Mouse (Mus musculus) forebrain, embryonic 16.5 days (tissue): Measurements from ENCODE around the gene Camk2b. TPM values are rescaled to one million over a fixed set of nuclear protein-coding genes. Genes with fewer than 3 reads are reported as not detected.

Experiments used
- ATAC-seq: fragments of 200-750 bp; cut with Nextera tagmentation; 2 replicates; pipeline ENCODE4 v1.8.0; 2017; ENCODE audit warnings: mild to moderate bottlenecking, moderate library complexity
- H3K27ac ChIP-seq: fragments of 300-500 bp; sonication (generic); 2 replicates; pipeline ENCODE4 v1.5.1; 2014; ENCODE audit warnings: low read length, control low read depth
- H3K27me3 ChIP-seq: fragments of 300-500 bp; sonication (generic); replicated peaks from 2 replicates; pipeline ENCODE4 v1.6.1; 2014; ENCODE audit warnings: low read length; ENCODE audit not compliant: control insufficient read depth, insufficient read depth
- H3K36me3 ChIP-seq: fragments of 300-500 bp; sonication (generic); 2 replicates; pipeline ENCODE4 v1.6.1; 2014; ENCODE audit not compliant: control insufficient read depth, insufficient read depth
- H3K4me1 ChIP-seq: fragments of 300-500 bp; sonication (generic); replicated peaks from 2 replicates; pipeline ENCODE4 v1.6.1; 2014; ENCODE audit warnings: low read length; ENCODE audit not compliant: control insufficient read depth, insufficient read depth
- H3K4me2 ChIP-seq: fragments of 300-500 bp; sonication (generic); 2 replicates; pipeline ENCODE4 v1.6.1; 2014; ENCODE audit warnings: mild to moderate bottlenecking, low read length, control low read depth
- H3K4me3 ChIP-seq: fragments of 300-500 bp; sonication (generic); replicated peaks from 2 replicates; pipeline ENCODE4 v1.5.1; 2014; ENCODE audit warnings: mild to moderate bottlenecking, low read length, control low read depth
- H3K9ac ChIP-seq: fragments of 300-500 bp; sonication (generic); replicated peaks from 2 replicates; pipeline ENCODE4 v1.6.1; 2014; ENCODE audit warnings: low read depth, low read length, control low read depth
- H3K9me3 ChIP-seq: fragments of 300-500 bp; sonication (generic); 2 replicates; pipeline ENCODE4 v1.6.1; 2016; ENCODE audit warnings: low read length; ENCODE audit not compliant: control insufficient read depth
- WGBS: fragments of 180-500 bp; shearing (Covaris S2); extraction: QIAGEN DNeasy Blood & Tissue Kit; methylation state at CpG from one replicate; pipeline ENCODE4 v1.1.7; 2014; 5-methylcytosine and 5-hydroxymethylcytosine counted together
- polyA plus RNA-seq: library from polyadenylated mRNA; unstranded; fragments of >200 nt; fragmentation: Nextera tagmentation; extraction: Ambion mirVana; gene quantifications from 2 replicates; pipeline ENCODE4 v1.2.1, GENCODE M21; 2015

Gene Camk2b
- polyA plus RNA-seq, 1 experiment from 2014 or later, result 171 TPM

GRCm38 (mm10) chr11:6062329-6062728 lies 3.8 kb downstream of the Camk2b start:
- Histone ChIP-seq H3K4me2 (no peak overlapping the region), H3K36me3 (no peaks in the 10 kb centered on the region), H3K27ac (no peak overlapping the region), H3K4me1 (peaks cover 27% of the 10 kb centered on the region), H3K4me3 (no peak overlapping the region), H3K27me3 (peaks cover 28% of the 10 kb centered on the region), H3K9me3 (no peaks in the 10 kb centered on the region), H3K9ac (no peak overlapping the region)
- ATAC-seq, result no peak
- 88% methylated on average over 11 of the region's 11 CpGs for WGBS

- no peak overlapping the region for H3K4me3 ChIP-seq
- peaks cover 24% of the 10 kb centered on the region for H3K4me1 ChIP-seq
- H3K4me2 ChIP-seq, result no peak overlapping the region
- no peaks in the 10 kb centered on the region for H3K36me3 ChIP-seq
- H3K27ac ChIP-seq, result no peak overlapping the region
- no peaks in the 10 kb centered on the region for H3K9me3 ChIP-seq
- peaks cover 24% of the 10 kb centered on the region for H3K27me3 ChIP-seq
- no peak for ATAC-seq
- no peak overlapping the region for H3K9ac ChIP-seq
- WGBS, result 87% methylated on average over 5 of the region's 5 CpGs
Measured at GRCm38 (mm10) chr11:6061891-6062290, 4.3 kb downstream of the Camk2b start.

GRCm38 (mm10) chr11:6059162-6059561 lies 7.0 kb downstream of the Camk2b start:
- Histone ChIP-seq H3K27ac (no peak overlapping the region), H3K4me1 (peaks cover 15% of the 10 kb centered on the region), H3K36me3 (no peaks in the 10 kb centered on the region), H3K27me3 (peaks cover 7% of the 10 kb centered on the region), H3K9ac (no peak overlapping the region), H3K4me2 (no peak overlapping the region), H3K4me3 (no peak overlapping the region), H3K9me3 (no peaks in the 10 kb centered on the region)
- 90% methylated on average over 10 of the region's 10 CpGs for WGBS
- no peak for ATAC-seq

- no peak overlapping the region for H3K9ac ChIP-seq
- no peak overlapping the region for H3K4me2 ChIP-seq
- no peak overlapping the region for H3K27ac ChIP-seq
- no peaks in the 10 kb centered on the region for H3K4me1 ChIP-seq
- H3K27me3 ChIP-seq, result no peaks in the 10 kb centered on the region
- H3K36me3 ChIP-seq, result no peaks in the 10 kb centered on the region
- no peaks in the 10 kb centered on the region for H3K9me3 ChIP-seq
- no peak overlapping the region for H3K4me3 ChIP-seq
- ATAC-seq, result no peak
- 90% methylated on average over 8 of the region's 8 CpGs for WGBS
Measured at GRCm38 (mm10) chr11:6053386-6053785, 12.8 kb downstream of the Camk2b start.

- Histone ChIP-seq H3K4me2 (no peak overlapping the region), H3K27ac (no peak overlapping the region), H3K9ac (no peak overlapping the region), H3K9me3 (no peaks in the 10 kb centered on the region), H3K4me3 (no peak overlapping the region), H3K36me3 (no peaks in the 10 kb centered on the region; the same call in 1 of the 2 replicates), H3K27me3 (no peaks in the 10 kb centered on the region), H3K4me1 (no peaks in the 10 kb centered on the region)
- WGBS, result 66% methylated on average over 4 of the region's 4 CpGs
- no peak for ATAC-seq
Measured at GRCm38 (mm10) chr11:6050066-6050560, 16.0 kb downstream of the Camk2b start.

- 92% methylated on average over 9 of the region's 9 CpGs for WGBS
- ATAC-seq, result no peak
- Histone ChIP-seq H3K36me3 (no peaks in the 10 kb centered on the region; the same call in 1 of the 2 replicates), H3K4me1 (no peaks in the 10 kb centered on the region), H3K9ac (no peak overlapping the region), H3K4me3 (no peak overlapping the region), H3K9me3 (no peaks in the 10 kb centered on the region), H3K4me2 (no peak overlapping the region), H3K27ac (no peak overlapping the region), H3K27me3 (no peaks in the 10 kb centered on the region)
Measured at GRCm38 (mm10) chr11:6048208-6048607, 18.0 kb downstream of the Camk2b start.

- Histone ChIP-seq H3K27me3 (no peaks in the 10 kb centered on the region), H3K9ac (no peak overlapping the region), H3K36me3 (no peaks in the 10 kb centered on the region), H3K4me1 (peaks cover 16% of the 10 kb centered on the region), H3K27ac (peak overlapping the region; percentile 85), H3K4me3 (no peak overlapping the region), H3K4me2 (0 out of 2 replicates have a peak overlapping the region, but pooled peaks have one; percentile 9), H3K9me3 (no peaks in the 10 kb centered on the region)
- 21% methylated on average over 7 of the region's 7 CpGs for WGBS
- ATAC-seq, result peak; percentile 69
Measured at GRCm38 (mm10) chr11:6038929-6039328, 27.2 kb downstream of the Camk2b start.

- WGBS, result 95% methylated on average over 7 of the region's 7 CpGs
- H3K27me3 ChIP-seq, result no peaks in the 10 kb centered on the region
Measured at GRCm38 (mm10) chr11:6037686-6038085, 28.5 kb downstream of the Camk2b start.

GRCm38 (mm10) chr11:6037198-6037597 lies 29.0 kb downstream of the Camk2b start:
- no peak for ATAC-seq

More at GRCm38 (mm10) chr11:6037686-6038085, 28.5 kb downstream of the Camk2b start:
- ATAC-seq, result no peak
- Histone ChIP-seq H3K9me3 (no peaks in the 10 kb centered on the region), H3K4me2 (no peak overlapping the region), H3K4me1 (peaks cover 16% of the 10 kb centered on the region), H3K27ac (no peak overlapping the region), H3K36me3 (no peaks in the 10 kb centered on the region), H3K9ac (no peak overlapping the region), H3K4me3 (no peak overlapping the region)

GRCm38 (mm10) chr11:6036477-6036876 lies 29.7 kb downstream of the Camk2b start:
- Histone ChIP-seq H3K4me1 (peaks cover 21% of the 10 kb centered on the region), H3K9ac (no peak overlapping the region), H3K4me2 (no peak overlapping the region), H3K9me3 (no peaks in the 10 kb centered on the region), H3K27me3 (no peaks in the 10 kb centered on the region), H3K36me3 (no peaks in the 10 kb centered on the region), H3K27ac (no peak overlapping the region), H3K4me3 (no peak overlapping the region)
- no peak for ATAC-seq
- 87% methylated on average over 4 of the region's 4 CpGs for WGBS

More at GRCm38 (mm10) chr11:6037198-6037597, 29.0 kb downstream of the Camk2b start:
- no peaks in the 10 kb centered on the region for H3K9me3 ChIP-seq
- no peak overlapping the region for H3K9ac ChIP-seq
- peaks cover 16% of the 10 kb centered on the region for H3K4me1 ChIP-seq
- no peaks in the 10 kb centered on the region for H3K36me3 ChIP-seq
- no peaks in the 10 kb centered on the region for H3K27me3 ChIP-seq
- 82% methylated on average over 7 of the region's 7 CpGs for WGBS
- no peak overlapping the region for H3K27ac ChIP-seq
- H3K4me2 ChIP-seq, result no peak overlapping the region
- H3K4me3 ChIP-seq, result no peak overlapping the region
